Mouse (Mus musculus) regulatory T cell (primary cell): ENCODE data around the gene Commd3.

ENCODE experiments used
- in situ Hi-C: fragments of 300-600 bp; cut with MboI, MseI; formaldehyde crosslinking; loops from one replicate; pipeline ENCODE4 v1.15.1; 2025; ENCODE audit warnings: high pct_unique_total_duplicates

Gene Commd3

GRCm38 (mm10) chr2:18672133-18672765 lies at the start of gene Commd3:
TSS of gene Commd3 (plus strand) at chr2:18672384.
- in situ Hi-C loops: no loop called here

GRCm38 (mm10) chr2:18623219-18623618 lies 49.0 kb upstream of the Commd3 start:
- in situ Hi-C loops: loop anchor here (10.0 kb wide), 1 partner anchor 1032 kb away; the partner anchor contains the start of gene Otud1

- in situ Hi-C loops: no loop called here
Observed at GRCm38 (mm10) chr2:18630547-18630946, 41.6 kb upstream of the Commd3 start.

GRCm38 (mm10) chr2:18635052-18635451 lies 37.1 kb upstream of the Commd3 start:
- in situ Hi-C loops: no loop called here

- in situ Hi-C loops: no loop called here
Observed at GRCm38 (mm10) chr2:18648563-18648962, 23.6 kb upstream of the Commd3 start.

GRCm38 (mm10) chr2:18654821-18655220 lies 17.4 kb upstream of the Commd3 start:
- in situ Hi-C loops: no loop called here

- in situ Hi-C loops: no loop called here
Observed at GRCm38 (mm10) chr2:18664003-18664402, 8.2 kb upstream of the Commd3 start.

GRCm38 (mm10) chr2:18671041-18671440 lies 1.1 kb upstream of the Commd3 start:
- in situ Hi-C loops: no loop called here

GRCm38 (mm10) chr2:18672766-18673164 lies 581 bp downstream of the Commd3 start:
- in situ Hi-C loops: no loop called here

GRCm38 (mm10) chr2:18673766-18674165 lies 1.6 kb downstream of the Commd3 start:
- in situ Hi-C loops: no loop called here

GRCm38 (mm10) chr2:18674193-18674902 lies 2.2 kb downstream of the Commd3 start:
- in situ Hi-C loops: no loop called here

- in situ Hi-C loops: loop anchor here (5.0 kb wide), 1 partner anchor 74 kb away; no protein-coding TSS in a partner anchor
Observed at GRCm38 (mm10) chr2:18675681-18676456, 3.7 kb downstream of the Commd3 start.

GRCm38 (mm10) chr2:18676457-18676935 lies 4.3 kb downstream of the Commd3 start:
- in situ Hi-C loops: loop anchor here (5.0 kb wide), 1 partner anchor 74 kb away; no protein-coding TSS in a partner anchor

GRCm38 (mm10) chr2:18676936-18677491 lies 4.8 kb downstream of the Commd3 start, which contains the start of gene Bmi1:
TSS of gene Bmi1 (plus strand) at chr2:18677018.
- in situ Hi-C loops: loop anchor here (5.0 kb wide), 1 partner anchor 75 kb away; no protein-coding TSS in a partner anchor

- in situ Hi-C loops: loop anchor here (5.0 kb wide), 1 partner anchor 76 kb away; no protein-coding TSS in a partner anchor
Observed at GRCm38 (mm10) chr2:18677631-18678471, 5.7 kb downstream of the Commd3 start.

- in situ Hi-C loops: loop anchor here (5.0 kb wide), 2 partner anchors 77 to 622 kb away; partner anchors contain the start of gene Mllt10
Observed at GRCm38 (mm10) chr2:18679701-18680100, 7.5 kb downstream of the Commd3 start.

- in situ Hi-C loops: loop anchor here (5.0 kb wide), 1 partner anchor 623 kb away; the partner anchor contains the start of gene Mllt10
Observed at GRCm38 (mm10) chr2:18680501-18680900, 8.3 kb downstream of the Commd3 start.

GRCm38 (mm10) chr2:18680961-18681360 lies 8.8 kb downstream of the Commd3 start:
- in situ Hi-C loops: loop anchor here (5.0 kb wide), 1 partner anchor 624 kb away; the partner anchor contains the start of gene Mllt10

- in situ Hi-C loops: loop anchor here (5.0 kb wide), 1 partner anchor 627 kb away; the partner anchor contains the start of gene Mllt10
Observed at GRCm38 (mm10) chr2:18684062-18684461, 11.9 kb downstream of the Commd3 start.

- in situ Hi-C loops: no loop called here
Observed at GRCm38 (mm10) chr2:18686386-18686785, 14.2 kb downstream of the Commd3 start.
